Mouse (Mus musculus) CH12.LX (cell line): ENCODE measurements around the gene Prph. TPM values are rescaled to one million over a fixed set of nuclear protein-coding genes. Genes with fewer than 3 reads are reported as not detected.

Experiments used
- DNase-seq: peaks from one replicate; pipeline ENCODE4 v3.0.0-alpha.2; 2013; ENCODE audit errors: extremely low read depth
- H3K27ac ChIP-seq: 2 replicates; pipeline ENCODE4 v1.5.1; 2012; ENCODE audit warnings: low read depth, mild to moderate bottlenecking, control low read depth, moderate library complexity; ENCODE audit not compliant: insufficient read depth
- H3K27me3 ChIP-seq: replicated peaks from 2 replicates; pipeline ENCODE3; 2012; ENCODE audit warnings: inconsistent platforms
- H3K36me3 ChIP-seq, 2 experiments: replicated peaks in 1 of 2; 2 replicates each; pipeline versions ENCODE3 to v1.6.1; 2012; ENCODE audit warnings: inconsistent platforms in 1 of 2, low read length in 1 of 2, mild to moderate bottlenecking in 1 of 2, mixed read lengths in 1 of 2, moderate library complexity in 1 of 2; ENCODE audit not compliant: control insufficient read depth in 1 of 2, insufficient read depth in 1 of 2
- H3K4me1 ChIP-seq, 2 experiments: 2 replicates each; pipeline ENCODE4 v1.6.1; 2012; ENCODE audit warnings: inconsistent platforms in 1 of 2, moderate library complexity in 1 of 2; ENCODE audit not compliant: insufficient read depth in 2 of 2, control insufficient read depth in 1 of 2
- H3K4me2 ChIP-seq: 2 replicates; pipeline ENCODE4 v1.6.1; 2012; ENCODE audit warnings: low read depth, mild to moderate bottlenecking, control low read depth; ENCODE audit not compliant: poor library complexity, insufficient read depth, severe bottlenecking
- H3K4me3 ChIP-seq, 3 experiments: fragments of 150-350 bp in 1 of 3; sonication (generic) in 1 of 3; replicated peaks in 1 of 3; 2 replicates each; pipeline versions ENCODE3 to v1.5.1; 2011 to 2012; ENCODE audit warnings: low read depth in 2 of 3, low read length in 2 of 3, mild to moderate bottlenecking in 2 of 3, moderate library complexity in 2 of 3, control low read depth in 1 of 3, improper control_type of control experiment in 1 of 3, inconsistent platforms in 1 of 3, mixed read lengths in 1 of 3; ENCODE audit not compliant: poor library complexity in 1 of 3
- H3K79me2 ChIP-seq: replicated peaks from 2 replicates; pipeline ENCODE4 v1.6.1; 2012; ENCODE audit warnings: mild to moderate bottlenecking, moderate library complexity; ENCODE audit not compliant: control insufficient read depth, poor library complexity, insufficient read depth, severe bottlenecking; ENCODE audit errors: extremely low read depth
- H3K9ac ChIP-seq: 2 replicates; pipeline ENCODE4 v1.6.1; 2012; ENCODE audit warnings: low read depth, mild to moderate bottlenecking, control low read depth, moderate library complexity; ENCODE audit not compliant: insufficient read depth
- H3K9me3 ChIP-seq: replicated peaks from 2 replicates; pipeline ENCODE3; 2012; ENCODE audit warnings: low read length, inconsistent platforms, mixed read lengths
- BHLHE40 ChIP-seq: IDR thresholded peaks from 2 replicates; pipeline ENCODE4 v1.6.1; 2011; ENCODE audit warnings: mild to moderate bottlenecking, low read depth, low read length, improper control_type of control experiment
- CHD1 ChIP-seq: IDR thresholded peaks from 2 replicates; pipeline ENCODE4 v1.6.1; 2012; ENCODE audit warnings: low read depth, low read length, improper control_type of control experiment, inconsistent platforms
- CHD2 ChIP-seq: IDR thresholded peaks from 2 replicates; pipeline ENCODE4 v1.6.1; 2011; ENCODE audit warnings: low read length, improper control_type of control experiment
- CTCF ChIP-seq, 2 experiments: IDR thresholded peaks in 1 of 2; conservative IDR thresholded peaks in 1 of 2; 2 replicates each; pipeline ENCODE4 v1.5.1; 2011 to 2012; ENCODE audit warnings: low read depth in 2 of 2, low read length in 2 of 2, improper control_type of control experiment in 1 of 2, inconsistent platforms in 1 of 2, mild to moderate bottlenecking in 1 of 2, moderate library complexity in 1 of 2
- ELF1 ChIP-seq: IDR thresholded peaks from 2 replicates; pipeline ENCODE4 v1.6.1; 2014; ENCODE audit warnings: low read depth, mild to moderate bottlenecking, inconsistent platforms, low read length, improper control_type of control experiment
- EP300 ChIP-seq: IDR thresholded peaks from 2 replicates; pipeline ENCODE4 v1.6.1; 2011; ENCODE audit warnings: low read length, improper control_type of control experiment
- GABPA ChIP-seq: IDR thresholded peaks from 2 replicates; pipeline ENCODE4 v1.6.1; 2012; ENCODE audit warnings: low read depth, low read length, improper control_type of control experiment, inconsistent platforms; ENCODE audit not compliant: insufficient replicate concordance
- HCFC1 ChIP-seq: IDR thresholded peaks from 2 replicates; pipeline ENCODE4 v1.6.1; 2012; ENCODE audit warnings: low read depth, mild to moderate bottlenecking, inconsistent platforms, low read length, improper control_type of control experiment
- IRF4 ChIP-seq: IDR thresholded peaks from 2 replicates; pipeline ENCODE4 v1.6.1; 2014; ENCODE audit warnings: low read depth, mild to moderate bottlenecking, inconsistent platforms, low read length, improper control_type of control experiment
- JUN ChIP-seq: IDR thresholded peaks from 2 replicates; pipeline ENCODE4 v1.6.1; 2011; ENCODE audit warnings: low read depth, mild to moderate bottlenecking, low read length, improper control_type of control experiment, moderate library complexity; ENCODE audit not compliant: insufficient read depth
- JUND ChIP-seq: conservative IDR thresholded peaks from 2 replicates; pipeline ENCODE4 v1.6.1; 2011; ENCODE audit warnings: low read depth, low read length, improper control_type of control experiment
- KAT2A ChIP-seq: IDR thresholded peaks from 2 replicates; pipeline ENCODE4 v1.6.1; 2012; ENCODE audit warnings: low read length, improper control_type of control experiment, inconsistent platforms; ENCODE audit not compliant: insufficient replicate concordance
- MAFK ChIP-seq: IDR thresholded peaks from 2 replicates; pipeline ENCODE4 v1.6.1; 2011; ENCODE audit warnings: low read length, improper control_type of control experiment; ENCODE audit not compliant: insufficient replicate concordance
- MAX ChIP-seq: IDR thresholded peaks from 2 replicates; pipeline ENCODE4 v1.6.1; 2011; ENCODE audit warnings: low read length, improper control_type of control experiment
- MAZ ChIP-seq: IDR thresholded peaks from 2 replicates; pipeline ENCODE4 v1.6.1; 2012; ENCODE audit warnings: low read depth, mild to moderate bottlenecking, inconsistent platforms, low read length, improper control_type of control experiment, moderate library complexity
- MXI1 ChIP-seq: IDR thresholded peaks from 2 replicates; pipeline ENCODE4 v1.6.1; 2011; ENCODE audit warnings: mild to moderate bottlenecking, low read depth, low read length, improper control_type of control experiment
- MYC ChIP-seq: IDR thresholded peaks from 2 replicates; pipeline ENCODE4 v1.6.1; 2011; ENCODE audit warnings: low read depth, mild to moderate bottlenecking, improper control_type of control experiment, low read length
- NELFE ChIP-seq: IDR thresholded peaks from 2 replicates; pipeline ENCODE4 v1.6.1; 2011; ENCODE audit warnings: low read depth, low read length, improper control_type of control experiment
- NRF1 ChIP-seq: IDR thresholded peaks from 2 replicates; pipeline ENCODE4 v1.6.1; 2014; ENCODE audit warnings: low read depth, mild to moderate bottlenecking, inconsistent platforms, low read length, improper control_type of control experiment, moderate library complexity
- PAX5 ChIP-seq: IDR thresholded peaks from 2 replicates; pipeline ENCODE4 v1.6.1; 2012; ENCODE audit warnings: low read length, inconsistent platforms, mixed read lengths
- POLR2A ChIP-seq: IDR thresholded peaks from 2 replicates; pipeline ENCODE4 v1.6.1; 2011; ENCODE audit warnings: low read depth, mild to moderate bottlenecking, improper control_type of control experiment, low read length
- POLR2AphosphoS2 ChIP-seq: IDR thresholded peaks from 2 replicates; pipeline ENCODE4 v1.6.1; 2011; ENCODE audit warnings: low read depth, low read length, improper control_type of control experiment
- RAD21 ChIP-seq: IDR thresholded peaks from 2 replicates; pipeline ENCODE4 v1.6.1; 2011; ENCODE audit warnings: low read depth, mild to moderate bottlenecking, low read length, improper control_type of control experiment, moderate library complexity
- RCOR1 ChIP-seq: conservative IDR thresholded peaks from 2 replicates; pipeline ENCODE4 v1.6.1; 2012; ENCODE audit warnings: low read depth, mild to moderate bottlenecking, inconsistent platforms, low read length, improper control_type of control experiment
- SIN3A ChIP-seq: IDR thresholded peaks from 2 replicates; pipeline ENCODE4 v1.6.1; 2012; ENCODE audit warnings: low read length, improper control_type of control experiment, inconsistent platforms
- SMC3 ChIP-seq: IDR thresholded peaks from 2 replicates; pipeline ENCODE4 v1.6.1; 2011; ENCODE audit warnings: low read depth, low read length, improper control_type of control experiment
- TBP ChIP-seq: conservative IDR thresholded peaks from 2 replicates; pipeline ENCODE4 v1.6.1; 2011; ENCODE audit warnings: low read depth, low read length, improper control_type of control experiment
- TCF12 ChIP-seq: IDR thresholded peaks from 2 replicates; pipeline ENCODE4 v1.6.1; 2014; ENCODE audit warnings: low read depth, mild to moderate bottlenecking, inconsistent platforms, low read length, improper control_type of control experiment
- UBTF ChIP-seq: IDR thresholded peaks from 2 replicates; pipeline ENCODE4 v1.6.1; 2012; ENCODE audit warnings: low read depth, mild to moderate bottlenecking, inconsistent platforms, low read length, improper control_type of control experiment, moderate library complexity
- USF1 ChIP-seq: IDR thresholded peaks from 2 replicates; pipeline ENCODE4 v1.6.1; 2014; ENCODE audit warnings: low read depth, mild to moderate bottlenecking, inconsistent platforms, low read length, improper control_type of control experiment
- ZC3H11A ChIP-seq: IDR thresholded peaks from 2 replicates; pipeline ENCODE4 v1.6.1; 2012; ENCODE audit warnings: low read depth, mild to moderate bottlenecking, inconsistent platforms, low read length, improper control_type of control experiment
- ZKSCAN1 ChIP-seq: IDR thresholded peaks from 2 replicates; pipeline ENCODE4 v1.6.1; 2012; ENCODE audit warnings: low read depth, inconsistent platforms, low read length, improper control_type of control experiment, borderline replicate concordance
- ZMIZ1 ChIP-seq: IDR thresholded peaks from 2 replicates; pipeline ENCODE4 v1.6.1; 2012; ENCODE audit warnings: low read depth, mild to moderate bottlenecking, inconsistent platforms, low read length, improper control_type of control experiment
- ZNF384 ChIP-seq: IDR thresholded peaks from 2 replicates; pipeline ENCODE4 v1.6.1; 2012; ENCODE audit warnings: low read depth, low read length, improper control_type of control experiment, inconsistent platforms
- dilution Hi-C: fragments of 300-500 bp; cut with MboI; formaldehyde crosslinking; loops from 2 replicates; pipeline ENCODE4 v1.14.3; 2020; ENCODE audit warnings: low sequenced_read_pairs; ENCODE audit not compliant: extremely low pct_unique_long_range_greater_than_20kb, extremely low pct_ligation_motif_present
- in situ Hi-C: fragments of 300-500 bp; cut with MboI; formaldehyde crosslinking; loops from 3 replicates; pipeline ENCODE4 v1.14.3; 2019; ENCODE audit warnings: low sequenced_read_pairs, low pct_ligation_motif_present, low pct_unique_long_range_greater_than_20kb, mixed read lengths
- polyA plus RNA-seq: library from polyadenylated mRNA; unstranded; fragments of >175 nt; gene quantifications from 2 replicates; pipeline ENCODE4 v1.2.1, GENCODE M21; 2012; ENCODE audit warnings: low read depth; ENCODE audit not compliant: insufficient read length
- total RNA-seq, 2 experiments: library from RNA; depleted of rRNA; stranded (reverse); fragments of 300-350 nt in 1 of 2; fragments of >200 nt in 1 of 2; gene quantifications; 2 replicates each; pipeline ENCODE4 v1.2.3; 2012 to 2014

The Prph gene
- total and polyA plus RNA-seq, 3 experiments = 0.12 TPM; not detected in 2

DNA sequence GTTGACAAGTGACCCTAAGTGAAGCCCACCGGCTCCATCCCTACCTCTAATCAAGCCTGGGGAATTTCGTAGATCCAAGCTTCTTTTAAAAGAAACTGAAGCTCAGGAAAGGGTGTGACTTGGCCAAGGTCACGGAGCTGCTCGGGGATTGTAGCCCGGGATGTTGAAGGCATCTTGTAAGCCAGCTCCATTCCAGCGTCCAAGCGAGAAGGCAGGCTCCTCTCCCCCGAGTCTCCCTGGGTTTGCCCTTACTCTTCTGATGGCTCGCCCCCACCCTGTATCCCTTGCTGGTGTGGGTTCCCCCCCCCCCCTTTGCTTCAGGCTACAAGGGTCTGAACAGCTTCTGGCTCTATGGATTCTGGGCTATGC lies 43.5 kb downstream of the Prph start:
- no peak for DNase-seq
- dilution Hi-C loops (no loop called here), in situ Hi-C loops (no loop called here)
- H3K79me2 ChIP-seq = no peaks in the 10 kb centered on the region
- no peak overlapping the region for H3K27ac ChIP-seq
- peaks cover 3% of the 10 kb centered on the region for H3K9me3 ChIP-seq
- H3K36me3 ChIP-seq = peaks cover 0 to 11% of the 10 kb centered on the region in 2 experiments
- H3K4me2 ChIP-seq = no peak overlapping the region; the same call in 1 of the 2 replicates
- peaks cover 0 to 20% of the 10 kb centered on the region in 2 experiments; a peak in 2 of 4 replicates for H3K4me1 ChIP-seq
- H3K9ac ChIP-seq = no peak overlapping the region
- no peak for TF ChIP-seq MAZ
- no peak for TF ChIP-seq NRF1
- peak overlapping the region in 1 of 3 experiments; percentile 64 for H3K4me3 ChIP-seq
- H3K27me3 ChIP-seq = no peaks in the 10 kb centered on the region

DNA sequence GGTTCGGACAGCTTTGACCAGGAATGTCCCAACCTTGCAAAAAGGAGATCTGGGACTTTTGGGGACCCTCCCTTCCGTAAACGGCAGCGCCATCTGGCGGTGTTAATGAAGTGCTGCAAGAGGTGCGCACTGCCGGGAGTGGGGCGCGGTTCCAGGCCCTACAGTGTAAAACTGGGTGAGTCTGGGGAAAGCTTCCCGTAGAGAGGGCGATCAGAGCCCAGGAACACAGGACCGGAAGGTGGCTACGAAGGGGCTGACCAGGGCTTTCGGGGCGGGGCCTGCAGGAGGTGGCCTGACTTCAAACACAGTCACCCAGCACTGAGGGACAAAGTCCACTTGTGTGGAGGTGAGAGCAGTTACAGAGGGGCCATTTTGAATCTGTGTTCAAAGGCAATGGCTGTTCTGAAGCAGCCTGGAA lies 44.2 kb downstream of the Prph start:
- H3K36me3 ChIP-seq = peaks cover 0 to 16% of the 10 kb centered on the region in 2 experiments
- in situ Hi-C loops = no loop called here
- H3K4me3 ChIP-seq = peak overlapping the region; percentile 44 to 64 (median 55)
- H3K27me3 ChIP-seq = no peaks in the 10 kb centered on the region
- H3K27ac ChIP-seq = peak overlapping the region; percentile 35
- DNase-seq = peak; percentile 74
- H3K79me2 ChIP-seq = no peaks in the 10 kb centered on the region
- H3K9me3 ChIP-seq = peaks cover 3% of the 10 kb centered on the region
- H3K4me2 ChIP-seq = peak overlapping the region; percentile 60
- dilution Hi-C loops = no loop called here
- peak overlapping the region; percentile 55 for H3K9ac ChIP-seq
- H3K4me1 ChIP-seq = peaks cover 0 to 20% of the 10 kb centered on the region in 2 experiments; a peak in 2 of 4 replicates
- TF ChIP-seq JUND (no peak), POLR2AphosphoS2 (no peak), TCF12 (peak; percentile 50; the same call in 1 of the 2 replicates), MAZ (no peak), MXI1 (peak; percentile 62; the same call in 1 of the 2 replicates), SMC3 (peak; percentile 78), GABPA (no peak), JUN (no peak), NELFE (no peak), IRF4 (0 out of 2 replicates have a peak, but pooled peaks have one; percentile 40), HCFC1 (no peak), TBP (peak; percentile 67), RAD21 (peak; percentile 62), EP300 (no peak), UBTF (no peak), MYC (no peak), POLR2A (peak; percentile 55), ZC3H11A (no peak), KAT2A (no peak), ZKSCAN1 (no peak), SIN3A (no peak), NRF1 (no peak), RCOR1 (no peak), CHD1 (no peak), MAFK (no peak), PAX5 (no peak), MAX (no peak), CTCF (conservative IDR thresholded peaks at IDR 0.05 in 1 of 2, IDR thresholded peaks at IDR 0.05 in 1 of 2; ENCODE audit: low read depth in 2 of 2, low read length in 2 of 2) (peak; percentile 76 to 89), USF1 (no peak), ELF1 (peak; percentile 80), ZMIZ1 (no peak), ZNF384 (no peak), CHD2 (no peak), BHLHE40 (no peak)
